Mouse (Mus musculus): ENCODE measurements around the gene Lrrc1.

GRCm38 (mm10) chr9:77551036-77551512 is 6.4 kb upstream of the Lrrc1 start:
- TF ChIP-seq CTCF (conservative IDR thresholded peaks at IDR 0.05; ENCODE audit: insufficient read depth, insufficient read length, low read depth, low read length) (peak; percentile 32), POLR2A (IDR thresholded peaks at IDR 0.05; ENCODE audit: low read depth, low read length) (no peak)

All from kidney, adult 2 months (tissue).